Mouse (Mus musculus) common myeloid progenitor, adult 5-6 weeks (primary cell): ENCODE data around the gene Zfp319. TPM values are rescaled to one million over a fixed set of nuclear protein-coding genes. Genes with fewer than 3 reads are reported as not detected.

Experiments
- ATAC-seq: replicated peaks from 2 replicates; pipeline ENCODE4 v1.8.0; 2016; ENCODE audit warnings: low read depth, mild to moderate bottlenecking, moderate TSS enrichment, inconsistent platforms; ENCODE audit not compliant: poor library complexity, severe bottlenecking
- total RNA-seq: library from RNA; stranded (forward); fragments of 200-1000, 187-1606 nt; gene quantifications from 2 replicates; pipeline ENCODE4 v1.2.3, GENCODE M21; 2017

Gene Zfp319
- total RNA-seq, 1 experiment from 2014 or later: 5.2 TPM

DNA sequence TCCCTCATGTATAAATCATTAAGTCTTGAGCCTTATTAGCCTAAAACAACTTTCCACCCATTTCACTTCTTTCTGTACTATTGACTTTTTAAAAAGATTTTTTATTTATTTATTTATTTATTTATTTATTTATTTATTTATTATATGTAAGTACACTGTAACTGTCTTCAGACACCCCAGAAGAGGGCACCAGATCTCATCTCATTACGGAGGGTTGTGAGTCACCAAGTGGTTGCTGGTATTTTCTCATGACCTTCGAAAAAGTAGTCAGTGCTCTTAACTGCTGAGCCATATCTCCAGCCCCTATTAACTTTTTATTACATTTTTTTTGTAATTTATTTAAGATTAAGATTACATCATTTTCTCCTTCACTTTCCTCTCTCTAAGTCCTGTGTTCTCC is 17.0 kb downstream of the Zfp319 start:
- no peak for ATAC-seq

DNA sequence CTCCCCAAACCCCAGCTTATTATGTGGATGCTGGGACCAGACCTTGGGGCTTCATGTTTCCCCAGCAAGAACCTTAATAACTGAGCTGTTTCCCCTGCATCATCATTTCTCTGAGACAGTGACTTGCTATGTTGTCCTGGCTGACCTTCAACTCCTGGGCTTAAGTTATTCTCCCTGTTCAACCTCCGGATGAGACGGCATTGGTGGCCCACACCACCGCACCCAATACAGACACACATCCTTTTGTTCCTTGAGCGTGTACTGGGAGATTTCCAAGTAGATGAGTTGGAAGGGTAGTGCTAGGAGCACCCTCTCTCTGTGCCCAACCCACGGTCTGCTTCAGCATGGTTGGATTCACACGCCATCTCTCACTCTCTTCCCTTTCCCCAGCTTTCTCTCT is 17.9 kb downstream of the Zfp319 start:
- no peak for ATAC-seq

DNA sequence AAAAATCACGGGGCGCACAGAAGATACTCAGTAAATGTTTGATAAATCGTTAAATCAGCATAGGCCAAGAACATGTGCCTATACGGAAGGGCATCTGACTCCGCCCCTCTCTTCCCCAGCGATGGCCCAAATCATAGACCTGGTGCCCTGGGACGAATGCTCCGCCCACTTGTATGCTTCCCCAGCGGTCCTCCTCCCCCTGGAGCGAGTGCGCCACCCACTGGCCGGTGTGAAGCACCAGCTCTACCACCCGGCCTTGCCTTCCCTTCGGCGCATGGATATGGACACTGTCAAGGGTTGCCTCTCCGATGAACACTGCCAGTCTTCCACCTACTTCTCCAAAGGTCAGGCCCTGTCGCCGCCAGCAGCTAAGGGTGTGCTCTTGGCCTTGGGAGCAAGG is 18.9 kb downstream of the Zfp319 start:
- peak; percentile 74 for ATAC-seq

DNA sequence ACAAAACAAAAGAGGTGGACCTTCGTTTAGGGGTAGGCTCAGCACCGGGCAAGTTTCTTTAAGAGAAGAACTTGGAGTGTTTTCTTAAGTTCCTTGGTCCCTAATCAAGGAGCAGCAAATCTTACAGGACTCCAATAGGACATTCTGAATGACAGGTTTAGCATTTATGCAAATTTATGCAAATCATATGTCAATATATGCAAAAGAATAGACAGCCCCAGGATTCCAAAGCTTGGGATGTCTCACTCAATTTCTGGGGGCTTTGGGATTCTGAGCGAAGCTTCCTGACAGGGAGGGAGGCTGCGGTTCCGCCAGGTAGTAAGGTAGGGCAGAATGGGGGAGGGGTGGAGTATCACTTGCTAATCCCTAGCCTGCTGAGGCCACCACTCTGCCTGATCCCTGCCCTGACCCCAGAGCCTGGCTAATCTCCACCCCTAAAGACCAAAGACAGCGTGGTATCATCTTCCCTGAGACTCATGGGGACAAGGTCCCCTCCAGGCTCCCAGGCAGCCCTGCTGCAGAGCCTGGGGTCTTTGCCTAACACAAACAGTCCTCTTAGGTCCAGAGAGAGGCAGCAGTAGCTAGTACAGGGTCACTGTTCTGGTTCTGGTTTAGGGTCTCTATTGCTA is 21.3 kb downstream of the Zfp319 start, which contains the start of gene Tepp:
Gene Tepp, plus strand, starts transcription at position 225 of the 629 bp plus-strand sequence.
- no peak for ATAC-seq

DNA sequence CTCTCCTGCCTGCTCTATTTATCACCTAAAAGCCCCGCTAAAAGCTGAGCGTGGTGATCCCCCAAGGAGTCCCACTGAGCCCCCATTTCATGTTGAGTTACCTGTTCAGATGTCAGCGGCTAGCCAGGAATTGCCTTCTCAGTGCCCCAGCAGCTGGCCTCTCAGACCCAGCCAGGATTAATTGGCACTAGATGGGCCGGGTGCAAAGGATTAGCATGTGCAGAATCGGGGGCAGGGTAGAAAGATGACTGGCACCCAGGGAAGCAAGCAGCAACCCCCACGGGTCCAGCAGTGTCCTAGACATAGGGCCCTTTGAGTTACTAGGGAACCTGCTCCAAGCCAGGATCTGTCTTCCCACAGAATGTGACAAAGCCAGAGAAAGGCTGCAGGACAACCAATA is 25.3 kb downstream of the Zfp319 start, which contains the start of gene Cngb1:
Gene Cngb1, minus strand, starts transcription at position 155 of the 400 bp plus-strand sequence.
- no peak for ATAC-seq

DNA sequence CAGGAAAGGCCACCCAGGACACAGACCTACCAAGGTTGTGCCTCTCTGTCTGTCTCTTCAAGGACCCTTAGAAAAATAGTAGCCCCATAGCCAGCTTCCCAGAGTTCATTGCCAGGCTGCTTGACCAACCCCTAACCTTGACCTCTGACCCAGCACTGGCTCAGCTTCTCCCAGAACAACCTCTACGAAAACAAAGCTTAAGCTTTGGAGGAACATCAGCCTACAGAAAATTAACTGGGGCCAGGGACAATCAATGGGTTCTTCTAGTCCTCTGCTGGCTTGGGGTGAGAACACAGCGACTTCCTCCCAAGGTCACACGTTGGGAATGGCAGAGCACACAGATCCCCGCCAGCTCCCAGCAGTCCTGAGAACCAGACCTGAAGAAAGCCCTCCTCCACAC is 26.2 kb downstream of the Zfp319 start:
- ATAC-seq: no peak

DNA sequence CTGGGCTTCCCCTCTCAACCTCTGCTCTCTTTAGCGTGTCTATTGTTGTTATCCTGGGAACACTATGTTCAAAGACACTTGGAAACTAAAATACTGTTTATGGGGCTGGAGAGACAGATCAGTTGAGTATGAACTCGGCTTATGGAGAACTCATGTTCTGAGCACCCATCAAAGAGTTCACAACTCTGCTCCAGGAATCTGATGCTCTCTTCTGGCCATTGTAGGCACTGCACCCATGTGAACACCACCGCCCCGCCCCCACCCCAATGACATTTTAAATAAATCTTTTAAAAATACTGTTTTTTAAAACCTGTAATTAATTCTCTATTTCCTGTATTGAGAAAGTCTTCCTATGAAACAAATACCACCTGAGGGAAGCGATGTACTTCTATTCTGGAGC is 29.3 kb downstream of the Zfp319 start:
- ATAC-seq: peak; percentile 92

DNA sequence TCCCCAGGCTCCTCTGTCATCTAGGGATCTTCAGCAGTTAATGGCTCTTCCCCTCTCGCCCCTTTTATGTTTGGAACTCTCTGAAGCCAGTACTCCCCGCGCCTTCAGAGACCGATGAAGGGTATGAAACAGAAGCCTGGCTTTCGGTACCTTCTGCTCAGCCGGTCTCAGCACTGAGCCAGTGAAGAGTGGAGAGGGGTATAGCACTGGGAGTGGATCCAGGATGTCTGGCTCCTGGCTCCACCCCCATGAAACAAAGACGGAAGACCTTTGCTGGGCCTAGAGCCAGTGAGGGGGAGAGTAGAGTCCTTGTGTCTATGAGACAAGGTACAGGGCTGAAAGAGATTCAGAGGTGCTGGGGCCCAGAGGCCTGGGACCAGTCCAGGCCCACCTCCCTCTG is 37.9 kb downstream of the Zfp319 start:
- peak; percentile 69 for ATAC-seq

DNA sequence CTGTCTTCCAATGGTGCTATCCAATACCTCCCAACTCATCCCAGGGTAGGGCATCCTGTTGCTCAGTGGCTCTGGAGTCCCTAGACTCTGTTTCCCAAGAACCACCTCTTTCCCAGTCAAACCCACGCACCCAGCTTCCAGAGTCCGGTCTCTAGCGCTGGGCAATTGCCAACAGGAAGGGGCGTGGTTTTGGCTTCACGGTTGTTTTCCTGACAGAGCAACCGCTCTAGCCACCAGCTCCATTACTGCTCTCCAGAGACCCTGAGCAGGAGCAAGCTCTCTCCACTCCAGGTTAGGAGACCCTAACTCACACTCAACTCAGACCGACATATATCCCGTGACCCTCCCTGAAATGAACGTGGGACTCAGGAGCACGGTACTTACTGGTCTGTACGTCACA is 38.6 kb downstream of the Zfp319 start:
- peak; percentile 61 for ATAC-seq

DNA sequence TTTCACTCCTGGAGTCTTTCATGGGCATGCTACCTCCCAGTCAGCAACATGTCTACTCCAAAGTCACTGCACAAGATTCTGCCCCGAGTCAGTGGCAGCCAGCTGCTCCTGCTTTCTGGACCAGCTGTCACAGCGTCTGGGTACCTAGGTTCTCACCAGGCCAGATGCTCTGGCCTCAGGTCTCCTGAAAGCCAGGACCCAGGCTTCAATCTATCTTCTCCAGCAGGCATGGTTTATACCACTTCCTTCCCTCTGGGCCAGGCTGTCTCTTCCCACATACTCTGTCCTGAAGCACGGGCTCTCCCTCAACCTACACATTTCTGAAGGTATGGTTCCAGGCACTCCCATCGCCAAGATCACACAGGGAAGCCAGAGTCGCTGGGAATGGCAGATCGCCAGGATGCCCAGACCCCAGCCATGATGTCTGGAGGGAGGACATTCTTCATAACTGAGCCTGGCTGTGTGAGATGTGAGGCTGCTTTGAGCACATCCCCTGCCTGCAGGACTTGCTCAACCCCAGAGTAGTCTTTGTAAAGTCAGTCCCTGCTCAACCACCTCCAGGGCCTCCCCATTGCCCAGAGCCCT is 42.6 kb downstream of the Zfp319 start:
- ATAC-seq: peak; percentile 75

DNA sequence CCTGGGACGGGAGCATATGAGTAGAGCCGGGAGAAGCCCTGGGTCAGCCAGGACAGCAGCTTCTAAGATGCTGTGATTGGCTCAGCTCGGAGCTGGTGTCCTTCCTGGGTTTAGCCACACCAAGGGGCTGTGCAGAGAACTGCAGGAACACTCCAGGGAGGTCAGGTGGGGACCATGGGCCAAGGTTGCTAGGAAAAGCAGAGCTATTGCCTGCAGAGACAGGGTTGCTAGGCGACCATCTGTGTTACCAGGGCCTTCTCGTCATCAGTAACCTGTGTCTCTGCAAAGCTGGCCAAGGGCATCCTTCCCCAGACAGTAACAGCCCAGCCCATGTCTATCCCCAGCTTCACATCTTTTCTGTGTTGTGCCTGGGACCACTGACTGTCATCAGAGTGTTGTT is 50.3 kb downstream of the Zfp319 start:
- ATAC-seq: no peak

Other genes starting within 250 kb of the Zfp319 start
- gene Kifc3, start 129.1 kb downstream of the Zfp319 start, total RNA-seq: 0.73 and 1.4 TPM in 2 replicates
- 2.6 and 5.2 TPM in 2 replicates for gene Cngb1, start 25.4 kb downstream of the Zfp319 start, total RNA-seq
- not detected in 2 replicates for gene Tepp, start 21.4 kb downstream of the Zfp319 start, total RNA-seq
- 14.5 and 17.9 TPM in 2 replicates for gene Usb1, start 334 bp upstream of the Zfp319 start, total RNA-seq
- 0.05 and 0.55 TPM in 2 replicates for gene Mmp15, start 20.3 kb upstream of the Zfp319 start, total RNA-seq
- 76.7 and 79.5 TPM in 2 replicates for gene Cfap20, start 102.9 kb upstream of the Zfp319 start, total RNA-seq
- 38.8 and 41.4 TPM in 2 replicates for gene Csnk2a2, start 158.1 kb upstream of the Zfp319 start, total RNA-seq
- gene Ccdc113, start 202.1 kb upstream of the Zfp319 start, total RNA-seq: not detected in 2 replicates
- not detected in 2 replicates for gene Prss54, start 244.4 kb upstream of the Zfp319 start, total RNA-seq